24 mouse cellular contexts compared by ENCODE assay signal in genomic region chr5:143511577-143511976, GRCm38 (mm10). TPM values are rescaled to one million over a fixed set of nuclear protein-coding genes. Genes with fewer than 3 reads are reported as not detected.
A peak's percentile ranks its signal among the peaks of the same experiment; 100 is the strongest.
DNase-seq lines count a peak whose midpoint lies in the region; ATAC-seq and TF ChIP-seq lines count a peak whose summit lies in the region.
"Had no signal": no experiment of that assay in that cellular context is flagged by ENCODE, and none has a peak within 500 bp of the region (broad histone marks: within the 10 kb centered on the region; RNA-seq: fewer than 3 reads in every experiment).

No protein-coding gene starts in this region.

- DNase-seq in gastrocnemius, adult 2 months = no peak
- no peak for DNase-seq in gastrocnemius, postnatal 4 days (ENCODE audit: low spot score in 2 of 2)
- DNase-seq in kidney, adult 2 months = peak; percentile 38
- peak; percentile 51 for DNase-seq in lung, postnatal 36 days
- DNase-seq in lung, postnatal 10 days = no peak
- DNase-seq in Muller cell, postnatal 12 days (ENCODE audit: inconsistent ontology term) = no peak
- DNase-seq in left cerebral cortex, postnatal 14 days (ENCODE audit: low spot score in 2 of 2) = no peak
- DNase-seq: adrenal gland, postnatal 25 days; cerebellum, adult 11 months; cerebellum, adult 9-11 months; gastrocnemius, postnatal 36 days; heart, postnatal 4 days; layer of hippocampus, postnatal 36 days; lung, adult 2 months; right cerebral cortex, adult 18-20 months; right cerebral cortex, postnatal 4 days had no signal

- no peak overlapping the region; the same call in 1 of the 2 replicates for H3K4me3 ChIP-seq in gastrocnemius, adult 2 months
- H3K4me3 ChIP-seq in kidney, adult 2 months (ENCODE audit: insufficient read depth, low read depth, low read length) = no peak overlapping the region
- no peak overlapping the region for H3K4me3 ChIP-seq in kidney, embryonic 16.5 days (ENCODE audit: low read length)
- H3K4me3 ChIP-seq: erythroblast, embryonic 14.5 days; forebrain, embryonic 12.5 days; hindbrain, embryonic 15.5 days; limb, embryonic 13.5 days; midbrain, embryonic 12.5 days; neural tube, embryonic 15.5 days had no signal

- H3K36me3 ChIP-seq in kidney, adult 2 months (ENCODE audit: control insufficient read depth, insufficient read depth, low read length) = peaks cover 6% of the 10 kb centered on the region; the same call in 1 of the 2 replicates
- H3K36me3 ChIP-seq in kidney, embryonic 16.5 days (ENCODE audit: insufficient read depth, low read length) = peaks cover 64% of the 10 kb centered on the region

- intact Hi-C loops in gastrocnemius, adult 2 months (cut with DNase I) = no loop called here
- intact Hi-C loops in left cerebral cortex, postnatal 14 days (cut with DNase I) = no loop called here

- TF ChIP-seq POLR2A in kidney, adult 2 months (IDR thresholded peaks at IDR 0.05; ENCODE audit: low read depth, low read length) = no peak

- TF ChIP-seq CTCF in gastrocnemius, adult 2 months (IDR thresholded peaks at IDR 0.05) = no peak
- TF ChIP-seq CTCF in kidney, adult 2 months (conservative IDR thresholded peaks at IDR 0.05; ENCODE audit: insufficient read depth, insufficient read length, low read depth, low read length) = no peak

- peak overlapping the region; percentile 65 for H3K27ac ChIP-seq in gastrocnemius, adult 2 months
- H3K27ac ChIP-seq in kidney, adult 2 months (ENCODE audit: insufficient read depth, low read depth, low read length) = no peak overlapping the region
- no peak overlapping the region for H3K27ac ChIP-seq in kidney, embryonic 16.5 days (ENCODE audit: low read length)
- H3K27ac ChIP-seq: forebrain, embryonic 12.5 days; hindbrain, embryonic 15.5 days; limb, embryonic 13.5 days; midbrain, embryonic 12.5 days; neural tube, embryonic 15.5 days had no signal

- no peak overlapping the region for H3K4me2 ChIP-seq in kidney, embryonic 16.5 days (replicated peaks; ENCODE audit: low read depth, low read length)
- H3K4me2 ChIP-seq: forebrain, embryonic 12.5 days; heart, embryonic 11.5 days; hindbrain, embryonic 15.5 days; limb, embryonic 13.5 days; midbrain, embryonic 12.5 days; neural tube, embryonic 15.5 days had no signal

- no peaks in the 10 kb centered on the region for H3K27me3 ChIP-seq in kidney, adult 2 months (replicated peaks; ENCODE audit: control insufficient read depth, insufficient read depth, low read length)
- no peaks in the 10 kb centered on the region for H3K27me3 ChIP-seq in kidney, embryonic 16.5 days (ENCODE audit: insufficient read depth, low read length)
- H3K27me3 ChIP-seq: forebrain, embryonic 12.5 days; hindbrain, embryonic 15.5 days; limb, embryonic 13.5 days; midbrain, embryonic 12.5 days; neural tube, embryonic 15.5 days had no signal

- ATAC-seq in kidney, embryonic 16.5 days (ENCODE audit: low FRiP score, low TSS enrichment) = no peak

- H3K9me3 ChIP-seq in kidney, embryonic 16.5 days (ENCODE audit: low read length) = no peaks in the 10 kb centered on the region
- H3K9me3 ChIP-seq: forebrain, embryonic 12.5 days; hindbrain, embryonic 15.5 days; limb, embryonic 13.5 days; midbrain, embryonic 12.5 days; neural tube, embryonic 15.5 days had no signal

- WGBS in kidney, adult 2 months = 49% methylated on average over 4 of the region's 4 CpGs
- 65% methylated on average over 4 of the region's 4 CpGs for WGBS in kidney, embryonic 16.5 days

- peaks cover 13% of the 10 kb centered on the region; the same call in 1 of the 2 replicates for H3K4me1 ChIP-seq in kidney, adult 2 months (ENCODE audit: control insufficient read depth, insufficient read depth, low read length)
- no peaks in the 10 kb centered on the region for H3K4me1 ChIP-seq in kidney, embryonic 16.5 days (ENCODE audit: insufficient read depth, low read length)

- H3K9ac ChIP-seq in kidney, embryonic 16.5 days (replicated peaks; ENCODE audit: low read length) = no peak overlapping the region
- H3K9ac ChIP-seq: forebrain, embryonic 12.5 days; hindbrain, embryonic 15.5 days; limb, embryonic 13.5 days; midbrain, embryonic 12.5 days; neural tube, embryonic 15.5 days had no signal

RNA-seq across cellular contexts. Expression of gene Rac1, which starts 16.3 kb away (rescaled TPM):
- 100 to 1,000 TPM; 211 to 236 TPM for total RNA-seq in gastrocnemius, adult 2 months (2021)
- total RNA-seq in gastrocnemius, postnatal 4 days (2021) = 100 to 1,000 TPM; 284 to 299 TPM
- polyA plus RNA-seq in kidney, adult 2 months (2012; rRNA removed) = 259 and 277 TPM in 2 replicates
- 300 and 435 TPM in 2 replicates for polyA plus RNA-seq in kidney, embryonic 16.5 days (2015; fragmentation: Nextera tagmentation; extraction: Ambion mirVana)
- total RNA-seq in left cerebral cortex, postnatal 14 days (2021) = 100 to 1,000 TPM; 403 TPM

RNA-seq across cellular contexts. Expression of gene Daglb, which starts 47.2 kb away (rescaled TPM):
- total RNA-seq in gastrocnemius, adult 2 months (2021) = 1 to 10 TPM; 8.0 to 10.0 TPM
- total RNA-seq in gastrocnemius, postnatal 4 days (2021) = 1 to 10 TPM; 7.5 to 7.6 TPM
- polyA plus RNA-seq in kidney, adult 2 months (2012; rRNA removed) = 11.7 TPM in 2 replicates
- 8.9 and 9.0 TPM in 2 replicates for polyA plus RNA-seq in kidney, embryonic 16.5 days (2015; fragmentation: Nextera tagmentation; extraction: Ambion mirVana)
- total RNA-seq in left cerebral cortex, postnatal 14 days (2021) = 10 to 100 TPM; 24.8 to 25.7 TPM

Comparison
In these comparisons a context has a peak if more than half of its experiments do, and no peak if none do; other contexts are left out.
1. DNase-seq: peak in kidney, adult 2 months (single experiment) and lung, postnatal 36 days (single experiment); none in gastrocnemius, adult 2 months (single experiment), gastrocnemius, postnatal 4 days (0 of 2), lung, postnatal 10 days (single experiment), Muller cell, postnatal 12 days (single experiment) and left cerebral cortex, postnatal 14 days (0 of 2).